Mouse (Mus musculus): ENCODE measurements around the gene Selenoi. TPM values are rescaled to one million over a fixed set of nuclear protein-coding genes. Genes with fewer than 3 reads are reported as not detected.
A peak's percentile ranks its signal among the peaks of the same experiment; 100 is the strongest.

Selenoi gene
- polyA plus RNA-seq, 1 experiment from 2014 or later = 19.4 TPM

DNA sequence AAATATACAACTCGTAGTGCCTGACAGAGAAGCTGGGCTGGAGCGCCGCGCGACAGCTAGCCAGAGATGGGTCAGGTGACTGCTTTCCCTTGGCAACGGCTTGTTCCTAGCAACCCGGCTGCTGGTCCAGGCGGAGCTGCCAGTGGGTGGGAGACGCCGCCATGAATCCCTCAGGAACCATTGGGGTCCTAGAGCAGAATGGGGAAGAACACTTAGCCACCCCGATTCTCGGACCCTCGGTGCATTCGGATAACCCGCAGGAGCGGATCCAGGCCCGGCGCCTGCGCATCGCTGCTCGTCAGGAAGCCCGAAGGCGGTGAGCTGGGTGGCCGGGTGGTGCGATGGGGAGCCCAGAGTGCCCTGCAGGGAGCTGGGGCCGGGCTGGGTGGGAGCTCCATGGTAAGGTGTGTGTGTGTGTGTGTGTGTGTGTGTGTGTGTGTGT is 48.9 kb downstream of the Selenoi start, which contains the start of gene Drc1:
TSS of gene Drc1 (plus strand) at position 98 of the 442 bp plus-strand sequence.
- Histone ChIP-seq H3K9me3 (replicated peaks) (peaks cover 7% of the 10 kb centered on the region), H3K27ac (replicated peaks) (peak within 1 kb of the TSS; percentile 70; the same call in 1 of the 2 replicates), H3K36me3 (no peaks in the 10 kb centered on the region), H3K27me3 (ENCODE audit: low read depth, poor library complexity, severe bottlenecking) (no peaks in the 10 kb centered on the region; the same call in 1 of the 2 replicates), H3K4me3 (peak within 1 kb of the TSS; percentile 64), H3K4me1 (peaks cover 11% of the 10 kb centered on the region)
- DNase-seq (ENCODE audit: low spot score) = peak; percentile 68
- whole genome bisulfite sequencing = 2% methylated on average over 26 of the region's 26 CpGs

DNA sequence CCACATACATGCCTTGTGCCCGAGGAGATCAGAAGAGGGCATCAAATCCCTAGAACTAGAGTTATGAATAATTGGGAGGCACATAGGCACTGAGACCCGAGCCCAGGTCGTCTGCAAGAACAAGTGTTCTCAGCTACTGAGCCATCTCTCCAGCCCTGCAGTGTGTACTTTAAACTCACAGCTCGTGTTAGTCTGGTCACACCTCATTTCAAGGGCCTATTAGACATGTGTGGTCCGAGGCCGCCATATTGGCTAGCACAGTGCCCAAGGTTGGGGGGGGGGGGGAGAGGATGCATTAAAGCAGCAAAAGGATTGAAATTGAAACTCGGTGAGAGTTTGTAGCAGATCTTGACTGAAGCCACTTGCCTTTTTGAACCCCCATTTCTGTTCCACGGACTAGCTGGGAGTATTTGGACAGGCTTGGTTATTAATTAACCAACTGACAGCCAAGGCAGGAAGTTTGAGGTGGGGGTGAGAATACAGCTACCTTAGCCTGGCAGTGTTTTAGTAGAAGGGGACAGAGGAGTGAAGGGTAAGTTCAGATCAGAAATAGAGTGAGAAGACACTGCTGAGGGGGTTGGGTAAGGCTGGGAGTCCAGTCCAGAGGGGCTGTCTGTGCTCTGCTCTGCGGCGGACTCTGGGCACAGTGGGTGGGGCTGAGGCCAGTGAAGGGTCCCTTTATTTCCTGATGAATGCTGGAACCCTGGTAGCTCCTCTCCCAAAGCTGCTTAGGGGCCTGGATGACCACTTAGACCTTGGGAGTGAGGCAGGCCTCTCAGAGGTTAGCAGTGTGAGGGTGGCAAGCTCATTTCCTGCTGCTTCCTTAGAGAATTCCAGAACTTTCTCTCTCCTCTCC is 53.8 kb downstream of the Selenoi start:
- H3K36me3 ChIP-seq = no peaks in the 10 kb centered on the region
- DNase-seq (ENCODE audit: low spot score) = no peak
- no peak overlapping the region for H3K4me3 ChIP-seq
- peaks cover 7% of the 10 kb centered on the region for H3K9me3 ChIP-seq (replicated peaks)
- peaks cover 8% of the 10 kb centered on the region for H3K4me1 ChIP-seq
- H3K27me3 ChIP-seq (ENCODE audit: low read depth, poor library complexity, severe bottlenecking) = no peaks in the 10 kb centered on the region; the same call in 1 of the 2 replicates
- WGBS = 89% methylated on average over 10 of the region's 10 CpGs
- no peak overlapping the region for H3K27ac ChIP-seq (replicated peaks)

DNA sequence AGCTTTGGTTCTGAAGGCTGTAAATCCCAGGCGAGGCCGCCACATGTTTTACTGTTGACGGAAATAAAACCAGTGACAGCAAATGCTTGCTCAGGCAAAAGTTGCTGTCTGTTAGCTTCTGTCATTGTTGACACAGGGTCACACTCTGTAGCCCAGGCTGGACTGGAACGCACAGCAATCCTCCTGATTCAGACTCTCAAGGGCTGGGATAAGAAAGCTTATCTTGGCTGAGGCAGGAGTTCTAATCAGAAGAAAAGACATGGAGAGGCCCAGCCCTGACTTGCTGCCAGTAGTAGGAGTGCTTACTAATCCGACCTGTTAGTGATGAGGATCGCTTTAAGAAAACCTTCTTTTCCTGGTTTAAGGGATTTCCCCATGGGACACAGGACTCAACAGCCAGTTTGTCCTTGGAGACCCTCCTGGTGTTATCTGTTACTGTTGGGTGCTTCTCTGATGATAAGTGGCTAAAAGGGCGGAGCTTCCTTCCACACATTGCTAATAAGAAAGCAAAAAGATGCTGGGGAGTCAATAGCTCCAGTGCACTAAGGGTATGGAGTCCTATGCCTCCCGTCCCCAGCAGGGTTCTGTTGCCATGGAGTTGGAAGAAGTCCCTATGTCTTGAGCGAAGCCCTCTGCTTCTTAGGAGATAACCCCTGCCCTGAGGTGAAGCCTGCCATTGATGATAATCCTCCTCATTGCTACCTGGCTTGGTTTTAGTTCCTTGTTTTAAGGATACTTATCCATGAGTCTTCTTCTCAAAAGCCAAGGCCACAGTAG is 54.9 kb downstream of the Selenoi start:
- Histone ChIP-seq H3K27me3 (ENCODE audit: low read depth, poor library complexity, severe bottlenecking) (no peaks in the 10 kb centered on the region; the same call in 1 of the 2 replicates), H3K27ac (replicated peaks) (no peak overlapping the region), H3K9me3 (replicated peaks) (peaks cover 7% of the 10 kb centered on the region), H3K4me3 (no peak overlapping the region), H3K4me1 (0 out of 2 replicates have a peak, but pooled peaks cover 2% of the 10 kb centered on the region), H3K36me3 (no peaks in the 10 kb centered on the region)
- DNase-seq (ENCODE audit: low spot score) = no peak
- WGBS = 77% methylated on average over 9 of the region's 9 CpGs

Other genes with a start within 250 kb of the Selenoi start
- gene Il6, start 219.5 kb upstream of the Selenoi start, polyA plus RNA-seq (2016; fragmentation: Nextera tagmentation; extraction: Ambion mirVana) = 0.07 TPM in 1 of 2 replicates, not detected in the other
- 294 and 321 TPM in 2 replicates for gene Tyms, start 159.0 kb upstream of the Selenoi start, polyA plus RNA-seq (2016; fragmentation: Nextera tagmentation; extraction: Ambion mirVana)
- gene Garem2, start 127.4 kb upstream of the Selenoi start, polyA plus RNA-seq (2016; fragmentation: Nextera tagmentation; extraction: Ambion mirVana) = 6.9 and 9.4 TPM in 2 replicates
- 2.4 and 3.7 TPM in 2 replicates for gene 3110082J24Rik, start 126.5 kb upstream of the Selenoi start, polyA plus RNA-seq (2016; fragmentation: Nextera tagmentation; extraction: Ambion mirVana)
- 101 and 115 TPM in 2 replicates for gene Hadha, start 77.4 kb upstream of the Selenoi start, polyA plus RNA-seq (2016; fragmentation: Nextera tagmentation; extraction: Ambion mirVana)
- 104 and 106 TPM in 2 replicates for gene Hadhb, start 77.3 kb upstream of the Selenoi start, polyA plus RNA-seq (2016; fragmentation: Nextera tagmentation; extraction: Ambion mirVana)
- gene Adgrf3, start 26.9 kb upstream of the Selenoi start, polyA plus RNA-seq (2016; fragmentation: Nextera tagmentation; extraction: Ambion mirVana) = 0.05 TPM in 1 of 2 replicates, not detected in the other
- gene Drc1, start 48.8 kb downstream of the Selenoi start, polyA plus RNA-seq (2016; fragmentation: Nextera tagmentation; extraction: Ambion mirVana) = 0.60 and 0.64 TPM in 2 replicates
- gene Otof, start 229.4 kb downstream of the Selenoi start, polyA plus RNA-seq (2016; fragmentation: Nextera tagmentation; extraction: Ambion mirVana) = 0.05 and 0.29 TPM in 2 replicates
- gene 1700001C02Rik, start 233.5 kb downstream of the Selenoi start, polyA plus RNA-seq (2016; fragmentation: Nextera tagmentation; extraction: Ambion mirVana) = not detected in 2 replicates

Measured in midbrain, embryonic 10.5 days (tissue).